Mouse (Mus musculus) CD8-positive naive resting alpha-beta T cell, adult 2 months (primary cell): ENCODE measurements around the gene Lmx1a.

Experiments
- DNase-seq, 2 experiments: peaks; one replicate each; pipeline ENCODE4 v3.0.0; 2022; ENCODE audit warnings: low read depth in 2 of 2, low spot score in 2 of 2

The Lmx1a gene

DNA sequence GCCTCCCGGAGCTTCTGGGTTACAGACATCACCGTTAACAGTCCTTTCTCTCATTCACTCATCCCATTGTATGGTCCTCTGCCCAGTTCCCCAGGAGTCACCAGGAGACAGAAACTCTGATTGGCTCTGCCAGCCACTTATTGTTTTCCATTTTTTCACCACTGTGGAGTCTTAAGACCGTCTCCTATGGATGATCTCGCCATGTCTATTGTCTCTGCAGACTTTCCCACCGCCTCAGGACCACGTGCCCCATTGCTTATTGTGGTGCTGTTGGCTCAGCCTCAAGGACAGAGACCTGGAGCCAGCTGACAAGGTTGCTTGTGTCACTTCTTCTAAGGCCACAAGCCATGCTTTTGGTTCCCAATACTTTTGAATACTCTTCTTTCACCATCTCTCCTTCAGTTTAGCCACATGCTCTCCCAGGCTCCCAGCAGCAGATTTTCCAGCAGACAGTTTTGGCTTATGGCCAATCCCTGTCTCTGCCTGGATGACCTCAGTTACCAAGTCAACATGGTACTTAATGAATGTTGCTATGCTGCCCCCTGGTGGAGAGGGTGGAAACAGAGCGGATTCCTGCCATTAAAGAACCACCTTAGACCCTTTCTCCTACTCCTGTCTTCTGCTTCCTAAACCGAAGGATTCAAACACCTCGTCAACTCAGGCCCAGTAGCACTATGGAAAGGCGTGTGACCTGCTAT, 92.9 kb downstream of the Lmx1a start:
- no peak for DNase-seq

GRCm38 (mm10) chr1:167784067-167784466, 95.0 kb downstream of the Lmx1a start:
- no peak for DNase-seq

GRCm38 (mm10) chr1:167788684-167789413, 99.8 kb downstream of the Lmx1a start:
- DNase-seq = no peak

DNA sequence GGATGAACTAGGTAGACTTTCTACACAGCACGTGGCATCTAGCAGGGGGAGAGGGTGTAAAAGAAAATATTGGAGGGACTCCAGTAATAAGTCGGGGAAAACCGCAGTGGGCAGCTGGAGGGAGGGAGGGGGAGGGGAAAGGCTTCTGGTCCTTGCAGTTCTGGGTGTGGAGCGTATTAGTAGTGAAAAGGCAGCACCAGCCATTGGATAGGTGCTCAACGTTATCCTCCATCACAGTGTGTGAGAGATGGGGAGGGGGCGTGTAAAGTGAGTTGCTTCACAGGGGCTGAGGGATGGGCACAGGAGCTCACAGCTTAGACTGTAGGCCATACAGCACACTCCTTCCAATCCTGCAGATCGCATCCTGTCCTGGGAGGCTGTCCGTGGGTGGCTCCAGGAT, 100.4 kb downstream of the Lmx1a start:
- DNase-seq = no peak

DNA sequence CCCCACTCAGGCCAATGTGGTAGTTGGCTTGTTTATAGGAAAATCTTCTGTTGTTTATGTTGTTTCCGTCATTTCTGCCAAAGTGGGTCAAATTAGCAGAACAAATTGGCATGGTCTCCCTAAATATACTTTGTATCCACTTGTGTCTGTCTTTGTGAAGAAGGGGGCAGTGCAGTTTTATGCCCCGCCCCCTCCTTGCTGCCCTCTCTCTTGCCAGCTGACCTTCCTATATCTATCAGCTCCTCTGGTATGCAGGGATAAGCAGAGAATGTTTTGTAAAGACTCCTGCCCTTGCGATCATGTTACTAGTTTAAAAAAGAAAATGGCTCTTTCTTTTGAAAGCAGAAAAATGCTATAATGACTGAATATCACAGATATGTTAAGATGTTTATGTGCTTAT, 101.7 kb downstream of the Lmx1a start:
- no peak for DNase-seq

DNA sequence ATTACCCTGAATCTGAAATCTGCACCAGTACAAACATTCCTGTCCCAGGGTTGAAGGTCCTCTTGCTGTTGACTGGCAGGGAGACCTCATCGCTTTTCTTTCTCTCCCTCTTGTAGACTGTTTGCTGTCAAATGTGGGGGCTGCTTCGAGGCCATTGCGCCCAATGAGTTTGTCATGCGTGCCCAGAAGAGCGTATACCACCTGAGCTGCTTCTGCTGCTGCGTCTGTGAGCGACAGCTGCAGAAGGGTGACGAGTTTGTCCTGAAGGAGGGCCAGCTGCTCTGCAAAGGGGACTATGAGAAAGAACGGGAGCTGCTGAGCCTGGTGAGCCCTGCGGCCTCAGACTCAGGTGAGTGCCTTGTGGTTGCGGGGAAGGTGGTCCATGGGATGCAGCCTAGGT, 102.2 kb downstream of the Lmx1a start:
- no peak for DNase-seq

DNA sequence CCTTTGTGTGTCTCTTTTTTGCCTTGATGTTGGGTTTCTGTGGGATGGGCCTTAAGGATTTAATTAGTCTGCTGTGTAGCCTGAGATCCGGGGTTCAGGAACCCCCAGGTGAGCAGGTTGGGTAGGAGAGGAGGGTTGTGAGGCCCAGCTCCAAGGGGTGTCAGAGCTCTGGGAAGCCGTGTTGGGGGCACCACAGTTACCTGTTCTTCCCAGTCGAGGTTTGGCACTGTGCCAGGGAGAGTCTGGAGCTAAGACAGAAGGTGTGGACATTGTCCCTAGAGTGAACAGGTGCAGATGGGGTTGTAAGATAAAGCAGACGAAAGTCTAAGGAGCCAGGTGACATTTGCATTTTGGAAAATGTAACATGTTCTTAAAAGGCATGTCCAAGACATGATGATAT, 112.9 kb downstream of the Lmx1a start:
- DNase-seq = no peak

DNA sequence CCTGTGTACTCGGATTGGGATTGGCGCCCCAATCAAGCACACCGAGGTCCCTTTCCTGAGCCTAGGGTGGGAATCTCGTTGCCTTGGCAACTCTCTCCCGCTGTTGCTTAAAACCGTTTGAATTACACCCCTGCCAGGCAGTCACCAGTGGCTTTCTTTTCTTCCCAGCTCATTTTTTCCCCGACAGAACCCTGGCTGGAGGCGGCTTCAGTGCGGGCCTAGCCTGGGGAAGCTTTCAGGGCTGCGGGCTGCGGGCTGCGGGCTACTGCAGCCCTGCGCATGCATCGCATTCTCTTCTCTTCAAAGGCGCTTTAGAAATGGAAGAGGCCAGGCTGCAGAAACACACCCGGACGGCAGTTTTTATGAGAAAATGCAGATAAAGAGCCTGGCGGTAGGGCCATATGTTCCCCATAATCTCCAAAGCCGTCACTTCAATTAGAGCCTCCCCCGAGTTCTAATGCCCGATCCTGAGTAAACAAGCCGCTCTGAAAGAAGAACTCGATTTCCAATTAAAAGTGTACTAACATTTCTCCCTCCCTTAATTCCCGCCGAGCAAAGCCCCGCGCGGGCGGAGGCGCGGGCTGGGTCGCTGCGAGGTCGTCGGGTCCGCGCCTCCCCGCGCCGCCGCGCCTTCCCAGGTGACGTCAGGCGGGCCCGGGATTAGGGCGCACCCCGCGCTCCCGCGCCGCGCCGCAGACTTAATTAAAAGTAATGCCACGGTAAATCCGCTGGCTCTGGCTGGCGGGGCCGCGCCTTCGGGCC, 113.7 kb downstream of the Lmx1a start:
- DNase-seq = no peak

DNA sequence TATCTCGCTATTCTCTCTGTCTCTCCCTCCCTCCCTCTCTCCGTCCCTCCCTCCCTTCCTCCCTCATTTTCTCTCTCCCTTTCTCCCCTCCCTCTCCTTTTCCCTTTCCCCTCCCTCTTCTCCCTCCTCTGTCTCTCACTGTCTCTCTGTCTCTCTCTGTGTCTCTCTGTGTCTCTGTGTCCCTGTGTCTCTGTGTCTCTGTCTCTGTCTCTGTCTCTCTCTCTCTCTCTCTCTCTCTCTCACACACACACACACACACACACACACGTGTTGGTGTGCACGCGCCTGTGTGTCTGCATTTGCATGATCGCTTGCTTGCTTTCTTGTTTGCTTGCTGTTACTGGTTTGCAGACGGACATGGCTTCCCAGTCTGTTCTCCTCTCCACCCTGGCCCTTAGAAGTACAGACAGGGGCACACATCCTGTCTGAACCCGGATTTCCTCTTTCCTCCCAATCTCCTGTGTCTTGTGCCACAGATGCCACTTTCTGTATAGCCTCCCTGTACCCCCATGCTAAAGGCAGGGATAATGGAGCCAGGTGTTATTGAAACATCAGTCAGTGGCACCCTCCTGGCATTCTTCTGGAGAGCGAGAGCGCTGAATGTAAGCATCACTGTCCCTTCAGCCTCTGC, 114.4 kb downstream of the Lmx1a start:
- no peak for DNase-seq

GRCm38 (mm10) chr1:167804836-167805235, 115.8 kb downstream of the Lmx1a start:
- DNase-seq = no peak

DNA sequence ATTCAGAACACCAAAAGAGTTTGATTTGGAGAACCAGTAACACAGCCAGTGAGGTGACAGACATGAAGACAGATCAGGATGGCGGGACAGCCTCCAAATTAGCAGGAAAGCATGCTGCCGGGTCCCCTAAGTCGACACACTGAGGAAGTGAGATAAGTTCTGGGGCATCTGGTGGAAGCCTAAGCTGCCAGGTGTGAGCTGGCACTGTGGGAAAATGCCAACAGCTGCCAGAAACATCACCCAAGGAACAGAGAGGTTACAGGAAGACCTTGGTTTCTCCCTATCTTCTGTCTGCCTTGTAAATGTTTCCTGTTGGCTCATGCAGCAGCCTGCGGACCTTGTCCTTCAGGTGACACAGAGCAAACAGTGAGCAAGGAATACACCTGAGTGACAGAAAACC, 122.1 kb downstream of the Lmx1a start:
- no peak for DNase-seq

- DNase-seq = no peak
These were observed 126.1 kb downstream of the Lmx1a start for GRCm38 (mm10) chr1:167815166-167815565.

GRCm38 (mm10) chr1:167817028-167817427, 128.0 kb downstream of the Lmx1a start:
- DNase-seq = no peak

GRCm38 (mm10) chr1:167817616-167818015, 128.6 kb downstream of the Lmx1a start:
- DNase-seq = no peak

GRCm38 (mm10) chr1:167820031-167820430, 131.0 kb downstream of the Lmx1a start:
- DNase-seq = no peak

GRCm38 (mm10) chr1:167821125-167821524, 132.1 kb downstream of the Lmx1a start:
- no peak for DNase-seq

- DNase-seq = no peak
These were observed 141.3 kb downstream of the Lmx1a start for GRCm38 (mm10) chr1:167830291-167830690.

DNA sequence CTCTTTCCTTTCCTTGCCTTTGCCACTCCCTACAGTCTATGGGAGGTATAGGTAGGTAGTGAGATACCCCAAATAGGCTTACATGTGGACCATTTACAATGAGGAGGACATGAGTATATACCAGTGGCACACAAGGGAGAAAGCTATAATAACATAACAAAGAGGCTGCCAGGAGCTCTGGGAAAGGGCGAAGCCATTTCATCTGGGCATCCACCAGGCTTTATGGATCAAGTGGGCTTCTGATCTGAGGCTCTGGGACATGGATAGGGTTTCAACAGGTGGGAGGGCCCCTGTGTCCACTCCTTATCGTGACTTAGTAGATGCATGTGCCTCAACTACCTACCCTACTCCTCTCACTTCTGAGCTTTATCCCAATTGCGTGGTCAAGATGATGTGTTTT, 142.6 kb downstream of the Lmx1a start:
- DNase-seq = no peak

DNA sequence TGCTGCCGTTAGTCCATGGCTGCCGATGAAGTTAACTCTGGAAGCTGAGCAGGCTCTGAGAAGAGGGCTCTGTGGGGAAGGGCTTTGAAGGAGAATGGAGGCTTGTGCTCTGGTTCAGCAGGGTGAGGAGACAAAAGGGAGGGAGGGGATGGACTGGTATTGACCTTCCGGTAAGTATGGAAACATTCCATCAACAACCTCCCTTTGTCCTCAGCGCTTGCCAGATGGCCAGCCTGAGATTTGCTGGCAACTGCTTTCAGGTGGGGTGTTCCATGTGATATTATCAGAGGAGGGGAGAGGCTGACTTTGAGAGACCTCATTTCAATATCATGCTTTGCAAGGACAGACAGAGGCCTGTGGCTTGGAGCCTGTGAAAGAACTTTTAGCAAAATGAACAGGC, 165.8 kb downstream of the Lmx1a start:
- no peak for DNase-seq

DNA sequence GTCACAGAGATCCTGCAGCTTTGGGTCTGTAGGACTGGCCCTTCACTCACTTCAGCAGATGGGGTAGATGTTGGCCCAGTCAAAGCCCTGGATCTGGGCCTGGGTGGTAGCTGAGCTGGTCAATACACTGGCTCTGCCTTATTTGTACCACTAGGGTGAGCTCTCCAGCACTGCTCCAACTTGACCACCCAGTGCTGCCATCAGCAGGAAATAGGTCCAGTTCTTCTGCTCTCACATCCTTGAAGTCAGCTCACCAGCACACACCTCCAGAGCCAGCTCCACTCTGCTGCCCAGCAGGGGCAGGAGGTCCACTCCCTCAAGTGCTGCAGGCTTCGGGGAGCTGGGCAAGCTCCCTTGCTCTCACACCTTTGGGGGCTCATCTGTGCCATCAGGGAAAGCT, 183.0 kb downstream of the Lmx1a start:
- DNase-seq = no peak

DNA sequence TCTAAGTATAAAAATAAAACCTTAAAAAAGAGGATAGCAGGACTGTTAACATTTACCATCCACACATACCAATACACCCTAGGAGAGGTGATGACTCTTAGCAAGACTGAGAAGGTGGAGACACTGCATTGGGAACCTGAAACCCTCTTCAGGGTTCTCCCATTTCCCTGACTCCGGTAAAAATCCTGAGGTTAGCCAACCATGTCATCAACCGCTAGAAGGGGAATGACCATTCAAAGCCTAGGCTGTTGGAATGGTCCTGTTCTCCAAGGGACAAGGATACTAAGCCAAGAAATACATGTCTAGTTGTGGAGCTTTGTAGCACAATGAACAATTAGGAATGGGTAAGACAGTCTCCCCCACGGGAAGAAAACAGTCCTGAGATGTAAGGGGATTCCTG, 185.1 kb downstream of the Lmx1a start:
- no peak for DNase-seq

DNA sequence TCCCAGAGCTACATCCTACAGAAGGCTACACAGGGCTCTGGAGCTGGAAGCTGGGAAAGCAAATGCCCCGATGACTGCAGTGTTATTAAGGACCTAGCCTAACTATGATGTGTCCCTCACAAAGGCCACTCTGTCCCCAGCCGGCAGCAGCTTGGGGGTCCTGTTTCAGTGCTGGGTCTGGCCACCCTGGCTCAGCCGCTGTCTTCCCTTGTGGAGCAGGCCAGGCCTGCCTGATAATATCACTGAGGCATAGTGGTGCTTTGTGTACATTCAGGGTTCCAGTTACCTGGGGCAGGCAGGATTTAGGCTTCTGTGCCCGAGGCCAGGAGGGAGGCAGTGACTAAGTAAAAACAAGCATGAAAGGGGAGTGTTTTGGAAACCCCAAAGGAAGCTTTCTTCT, 188.9 kb downstream of the Lmx1a start:
- no peak for DNase-seq
